Mouse (Mus musculus) left cerebral cortex, adult 2 months (tissue): ENCODE results near the gene Otogl. TPM values are rescaled to one million over a fixed set of nuclear protein-coding genes. Genes with fewer than 3 reads are reported as not detected.

Experiments used
- DNase-seq, 2 experiments: peaks; one replicate each; pipeline ENCODE4 v3.0.0; 2021 to 2022; ENCODE audit warnings: low spot score in 2 of 2, mixed read lengths in 1 of 2; ENCODE audit errors: extremely low spot score in 1 of 2
- H3K27ac ChIP-seq: fragments of 200-600 bp; 2 replicates; pipeline ENCODE4 v1.8.1; 2022
- H3K4me3 ChIP-seq: fragments of 200-600 bp; 2 replicates; pipeline ENCODE4 v1.8.1; 2022
- CTCF ChIP-seq: fragments of 200-600 bp; IDR thresholded peaks from 2 replicates; pipeline ENCODE4 v1.8.1; 2022; ENCODE audit warnings: antibody characterized with exemption, mild to moderate bottlenecking, moderate library complexity
- intact Hi-C: fragments of 180-260 bp; cut with DNase I; formaldehyde crosslinking; loops from one replicate; pipeline ENCODE4 v1.15.1; 2025
- total RNA-seq, 2 experiments: library from RNA; stranded (reverse); gene quantifications; 2 replicates each; pipeline ENCODE4 v1.2.3; 2021

The Otogl gene
- total RNA-seq, 2 experiments from 2014 or later = 0.14 to 0.16 TPM

- H3K27ac ChIP-seq = no peak overlapping the region
- H3K4me3 ChIP-seq = no peak overlapping the region
- intact Hi-C loops = no loop called here
- no peak for TF ChIP-seq CTCF
- DNase-seq = no peak
Measured at GRCm38 (mm10) chr10:107794812-107795756, 116.8 kb downstream of the Otogl start.

GRCm38 (mm10) chr10:107792491-107792890 is 119.4 kb downstream of the Otogl start:
- H3K27ac ChIP-seq = no peak overlapping the region
- no peak for DNase-seq
- H3K4me3 ChIP-seq = no peak overlapping the region
- no peak for TF ChIP-seq CTCF
- intact Hi-C loops = no loop called here

GRCm38 (mm10) chr10:107779548-107779947 is 132.4 kb downstream of the Otogl start:
- Histone ChIP-seq H3K27ac (no peak overlapping the region), H3K4me3 (no peak overlapping the region)
- intact Hi-C loops = no loop called here
- no peak for DNase-seq
- no peak for TF ChIP-seq CTCF

- no peak for TF ChIP-seq CTCF
- intact Hi-C loops = no loop called here
Measured at GRCm38 (mm10) chr10:107759624-107760023, 152.3 kb downstream of the Otogl start.

GRCm38 (mm10) chr10:107753471-107753870 is 158.5 kb downstream of the Otogl start:
- no peak overlapping the region for H3K27ac ChIP-seq
- H3K4me3 ChIP-seq = no peak overlapping the region
- DNase-seq = no peak
- TF ChIP-seq CTCF = no peak
- intact Hi-C loops = no loop called here

More at GRCm38 (mm10) chr10:107759624-107760023, 152.3 kb downstream of the Otogl start:
- Histone ChIP-seq H3K4me3 (no peak overlapping the region), H3K27ac (no peak overlapping the region)
- DNase-seq = no peak

- Histone ChIP-seq H3K4me3 (no peak overlapping the region), H3K27ac (peak overlapping the region; percentile 38; the same call in 1 of the 2 replicates)
- intact Hi-C loops = loop anchor here (1.0 kb wide), 1 partner anchor 14 kb away; no protein-coding TSS in a partner anchor
- DNase-seq = peak; percentile 67 to 75
- no peak for TF ChIP-seq CTCF
Measured at GRCm38 (mm10) chr10:107752351-107753143, 159.4 kb downstream of the Otogl start.

- intact Hi-C loops = loop anchor here (1.0 kb wide), 1 partner anchor 14 kb away; no protein-coding TSS in a partner anchor
- Histone ChIP-seq H3K27ac (peak overlapping the region; percentile 38; the same call in 1 of the 2 replicates), H3K4me3 (no peak overlapping the region)
- DNase-seq = no peak
- TF ChIP-seq CTCF = no peak
Measured at GRCm38 (mm10) chr10:107751944-107752343, 160.0 kb downstream of the Otogl start.

- Histone ChIP-seq H3K27ac (no peak overlapping the region), H3K4me3 (no peak overlapping the region)
- TF ChIP-seq CTCF = peak; percentile 78
- DNase-seq = peak in 1 of 2 experiments; percentile 22
- intact Hi-C loops = loop anchor here (5.0 kb wide), 3 partner anchors 305 to 815 kb away; no protein-coding TSS in a partner anchor
Measured at GRCm38 (mm10) chr10:107747566-107747965, 164.4 kb downstream of the Otogl start.

- intact Hi-C loops = loop anchor here (5.0 kb wide), 3 partner anchors 304 to 814 kb away; no protein-coding TSS in a partner anchor
- Histone ChIP-seq H3K27ac (no peak overlapping the region), H3K4me3 (no peak overlapping the region)
- no peak for DNase-seq
- no peak for TF ChIP-seq CTCF
Measured at GRCm38 (mm10) chr10:107746717-107747116, 165.2 kb downstream of the Otogl start.

GRCm38 (mm10) chr10:107739815-107740214 is 172.1 kb downstream of the Otogl start:
- DNase-seq = no peak
- TF ChIP-seq CTCF = no peak
- intact Hi-C loops = no loop called here
- Histone ChIP-seq H3K27ac (no peak overlapping the region), H3K4me3 (no peak overlapping the region)

- intact Hi-C loops = loop anchor here (1.0 kb wide), 1 partner anchor 15 kb away; no protein-coding TSS in a partner anchor
- no peak for DNase-seq
- Histone ChIP-seq H3K27ac (no peak overlapping the region), H3K4me3 (no peak overlapping the region)
- no peak for TF ChIP-seq CTCF
Measured at GRCm38 (mm10) chr10:107737743-107738142, 174.2 kb downstream of the Otogl start.
